Mouse (Mus musculus): ENCODE data around the gene 5430403G16Rik.
"Not testable (repeated sequence)": the region's sequence is repeated elsewhere in the genome, so short reads cannot be mapped to it uniquely, and the experiment has no call there.

The 5430403G16Rik gene

GRCm38 (mm10) chr5:109690537-109691201 is at the start of gene 5430403G16Rik:
TSS of gene 5430403G16Rik (minus strand) at chr5:109691041.
- peak; percentile 41 to 64 for DNase-seq (ENCODE audit: low spot score in 2 of 2)

GRCm38 (mm10) chr5:109717341-109717740 is 26.5 kb upstream of the 5430403G16Rik start:
- DNase-seq (ENCODE audit: low spot score in 2 of 2) = not testable (repeated sequence)

GRCm38 (mm10) chr5:109691205-109691965 is 544 bp upstream of the 5430403G16Rik start:
- DNase-seq (ENCODE audit: low spot score in 2 of 2) = not testable (repeated sequence)

GRCm38 (mm10) chr5:109682921-109683320 is 7.9 kb downstream of the 5430403G16Rik start:
- DNase-seq (ENCODE audit: low spot score in 2 of 2) = no peak
